Mouse (Mus musculus): ENCODE measurements around the gene Olfr1500.
"Not testable (repeated sequence)": the region's sequence is repeated elsewhere in the genome, so short reads cannot be mapped to it uniquely, and the experiment has no call there.

Olfr1500 gene

GRCm38 (mm10) chr19:13830388-13830787 lies at the start of gene Olfr1500:
Olfr1500 (minus strand) TSS chr19:13830488.
- no peak for DNase-seq

- DNase-seq = no peak
Observed at GRCm38 (mm10) chr19:13861495-13861894, 31.2 kb upstream of the Olfr1500 start, which contains the start of gene Olfr1502. Olfr1502 (plus strand) TSS chr19:13861795.

- not testable (repeated sequence) for DNase-seq
Observed at GRCm38 (mm10) chr19:13850592-13850991, 20.3 kb upstream of the Olfr1500 start, which contains the start of gene Olfr1501. Olfr1501 (minus strand) TSS chr19:13850692.

DNA sequence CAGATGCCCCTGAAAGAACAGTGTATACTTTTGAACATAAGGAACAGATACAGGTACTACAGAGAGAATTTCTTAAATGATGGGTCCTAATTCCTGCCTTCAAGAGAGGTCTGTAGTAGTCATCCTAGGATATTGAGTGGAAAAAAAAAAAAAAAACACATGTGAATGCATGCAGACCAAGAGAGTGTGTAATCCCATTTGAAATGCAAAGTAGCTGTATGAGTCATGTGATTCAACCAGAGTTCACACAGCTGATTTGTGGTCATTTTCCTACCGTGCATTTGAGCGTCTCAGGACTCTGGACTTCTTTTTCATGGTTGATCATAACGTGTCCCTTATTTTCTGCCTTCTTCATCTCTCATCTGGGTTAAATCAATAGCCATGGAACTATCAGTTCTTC lies 1.8 kb downstream of the Olfr1500 start:
- no peak for DNase-seq

DNA sequence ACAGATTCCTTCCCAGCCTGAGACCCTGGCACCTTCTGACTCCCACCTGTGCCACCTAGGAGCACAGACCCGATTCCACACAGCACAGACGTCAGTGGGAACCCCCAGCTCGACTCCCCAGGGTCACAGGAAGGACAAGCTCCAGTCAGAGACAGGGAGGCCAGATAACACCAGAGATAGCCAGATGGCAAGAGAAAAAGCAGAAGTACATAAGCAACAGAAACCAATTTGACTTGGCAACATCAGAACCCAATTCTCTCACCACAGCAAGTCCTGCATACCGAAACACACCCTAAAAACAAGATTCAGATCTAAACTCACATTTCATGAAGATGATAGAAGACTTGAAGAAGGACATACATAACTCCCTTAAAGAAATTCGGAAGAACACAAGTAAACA lies 9.4 kb downstream of the Olfr1500 start:
- DNase-seq = no peak

GRCm38 (mm10) chr19:13819347-13819746 lies 10.9 kb downstream of the Olfr1500 start, which contains the start of gene Olfr1499:
Olfr1499 (minus strand) TSS chr19:13819447.
- no peak for DNase-seq

DNA sequence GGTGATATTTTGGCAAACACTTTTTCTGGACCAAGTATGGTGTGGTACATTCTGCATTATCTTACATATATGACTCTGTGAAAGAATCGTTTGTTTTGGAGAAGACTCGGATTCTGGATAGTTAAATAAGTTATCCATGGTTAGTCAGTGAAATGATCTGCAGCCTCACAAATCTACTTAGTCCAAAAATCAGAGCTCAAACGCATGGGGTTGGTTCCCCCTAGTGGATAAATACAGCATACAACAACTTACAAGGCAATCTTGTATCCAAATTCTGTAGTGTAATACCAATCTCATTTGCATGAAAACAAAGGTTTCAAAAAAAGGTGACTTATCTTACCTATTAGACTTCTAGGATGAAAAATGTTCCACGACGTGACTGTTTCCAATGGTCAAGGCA lies 11.5 kb downstream of the Olfr1500 start:
- no peak for DNase-seq

GRCm38 (mm10) chr19:13812823-13813222 lies 17.5 kb downstream of the Olfr1500 start:
- no peak for DNase-seq

- not testable (repeated sequence) for DNase-seq
Observed at GRCm38 (mm10) chr19:13805486-13805885, 24.8 kb downstream of the Olfr1500 start.

GRCm38 (mm10) chr19:13798102-13798501 lies 32.2 kb downstream of the Olfr1500 start, which contains the start of gene Olfr1497:
Olfr1497 (minus strand) TSS chr19:13798202.
- DNase-seq = no peak

DNA sequence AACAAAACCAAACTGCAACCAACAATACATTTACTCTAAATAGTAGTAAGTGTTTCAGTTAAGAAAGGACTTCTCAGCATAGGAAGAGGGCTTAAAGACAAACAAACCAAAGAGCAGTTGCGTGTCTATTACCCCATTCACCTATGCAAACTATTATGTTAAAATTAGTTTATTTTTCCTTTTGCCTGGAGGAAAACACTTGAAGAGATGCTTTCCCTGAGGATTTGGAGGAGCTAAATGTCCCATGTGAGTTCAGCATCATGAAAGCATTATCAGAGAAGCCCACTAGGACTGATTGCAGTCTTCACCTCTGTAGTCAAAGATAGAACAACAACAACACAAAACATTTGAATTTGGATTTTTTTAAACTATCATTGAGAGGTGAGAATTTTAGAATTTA lies 52.7 kb downstream of the Olfr1500 start, which contains the start of gene Olfr1496:
Gene Olfr1496 (plus strand): TSS at position 301 of the 400 bp plus-strand sequence.
- no peak for DNase-seq

Data from B cell, adult 2 months (primary cell).